Mouse (Mus musculus) lung, adult 2 months (tissue): ENCODE results near the gene Fhl2. TPM values are rescaled to one million over a fixed set of nuclear protein-coding genes. Genes with fewer than 3 reads are reported as not detected.

ENCODE experiments used
- DNase-seq: peaks from one replicate; pipeline ENCODE4 v3.0.0; 2022
- H3K4me1 ChIP-seq: fragments of 200-500 bp; 2 replicates; pipeline ENCODE4 v1.6.1; 2011; ENCODE audit warnings: low read length; ENCODE audit not compliant: control insufficient read depth, insufficient read depth
- H3K4me3 ChIP-seq: fragments of 200-500 bp; replicated peaks from 2 replicates; pipeline ENCODE3; 2011; ENCODE audit warnings: low read depth, mild to moderate bottlenecking, control low read depth, low read length; ENCODE audit errors: extremely low read depth
- CTCF ChIP-seq: fragments of 200-500 bp; IDR thresholded peaks from 2 replicates; pipeline ENCODE4 v1.5.1; 2011; ENCODE audit warnings: mild to moderate bottlenecking, low read length, control low read depth; ENCODE audit not compliant: insufficient read depth
- POLR2A ChIP-seq: fragments of 200-500 bp; IDR thresholded peaks from 2 replicates; pipeline ENCODE4 v1.6.1; 2011; ENCODE audit warnings: low read depth, mild to moderate bottlenecking, control low read depth, low read length, borderline replicate concordance; ENCODE audit errors: extremely low read depth
- WGBS: fragments of 180-500 bp; shearing (Covaris S2); methylation state at CpG from one replicate; pipeline ENCODE4 v1.1.7; 2018; 5-methylcytosine and 5-hydroxymethylcytosine counted together
- polyA plus RNA-seq: library from polyadenylated mRNA; depleted of rRNA; stranded (reverse); fragments of >200 nt; gene quantifications from 2 replicates; pipeline ENCODE4 v1.2.3, GENCODE M21; 2012; rRNA removed

Gene Fhl2
- polyA plus RNA-seq, 1 experiment: 13.9 TPM

GRCm38 (mm10) chr1:43091306-43092055 is 105.3 kb downstream of the Fhl2 start:
- no peak for TF ChIP-seq CTCF
- TF ChIP-seq POLR2A: no peak
- DNase-seq: no peak
- 24% methylated on average over 13 of the region's 13 CpGs for WGBS
- H3K4me3 ChIP-seq: peak overlapping the region; percentile 87
- peaks cover 6% of the 10 kb centered on the region for H3K4me1 ChIP-seq

DNA sequence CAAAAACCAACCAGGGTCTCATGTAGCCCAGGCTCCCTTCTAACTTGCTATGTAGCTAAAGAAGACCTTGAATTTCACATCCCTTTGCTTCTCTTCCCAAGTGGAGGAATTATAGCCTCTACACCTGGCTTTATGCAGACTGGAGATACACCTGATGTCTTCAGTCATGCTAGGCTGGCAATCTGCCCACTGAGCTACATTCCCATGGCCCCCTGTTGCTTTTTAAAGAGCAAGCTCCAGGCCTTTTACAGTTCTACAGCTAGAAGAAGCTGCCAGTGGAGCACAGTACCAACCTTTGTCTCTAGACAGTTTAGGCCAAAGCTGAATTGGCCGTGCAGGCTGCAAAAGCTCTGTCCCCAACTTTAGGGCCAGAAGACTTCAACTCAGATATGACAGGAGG is 106.4 kb downstream of the Fhl2 start:
- DNase-seq: no peak
- 86% methylated on average over 1 of the region's 1 CpGs for WGBS
- H3K4me1 ChIP-seq: peaks cover 6% of the 10 kb centered on the region
- no peak overlapping the region for H3K4me3 ChIP-seq
- TF ChIP-seq CTCF (no peak), POLR2A (no peak)

DNA sequence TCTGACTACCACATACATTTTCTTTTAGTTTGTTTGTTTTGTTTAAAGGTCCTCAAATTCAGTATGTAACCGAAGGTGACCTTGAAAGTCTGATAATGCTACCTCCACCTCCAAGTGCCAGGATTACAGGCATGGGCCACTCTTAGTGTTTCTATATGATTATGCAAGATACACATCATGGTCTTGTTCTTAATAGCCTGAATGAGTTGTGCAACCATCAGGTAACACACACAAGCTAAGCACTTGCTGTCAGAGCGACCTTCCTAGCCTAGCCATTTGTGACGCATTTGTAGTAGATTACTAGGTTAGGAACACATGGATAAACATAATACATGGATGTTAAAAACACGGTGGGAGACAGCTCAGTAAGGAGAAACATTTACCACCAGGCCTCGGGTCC is 113.8 kb downstream of the Fhl2 start:
- Histone ChIP-seq H3K4me3 (no peak overlapping the region), H3K4me1 (peaks cover 2% of the 10 kb centered on the region; the same call in 1 of the 2 replicates)
- WGBS: 75% methylated on average over 5 of the region's 5 CpGs
- TF ChIP-seq POLR2A: no peak
- no peak for TF ChIP-seq CTCF
- no peak for DNase-seq

GRCm38 (mm10) chr1:43078124-43078523 is 118.7 kb downstream of the Fhl2 start:
- Histone ChIP-seq H3K4me3 (no peak overlapping the region), H3K4me1 (peaks cover 4% of the 10 kb centered on the region; the same call in 1 of the 2 replicates)
- TF ChIP-seq CTCF (no peak), POLR2A (no peak)
- no peak for DNase-seq
- 38% methylated on average over 2 of the region's 2 CpGs for WGBS

GRCm38 (mm10) chr1:43074791-43075190 is 122.0 kb downstream of the Fhl2 start:
- Histone ChIP-seq H3K4me1 (peaks cover 4% of the 10 kb centered on the region; the same call in 1 of the 2 replicates), H3K4me3 (no peak overlapping the region)
- TF ChIP-seq CTCF: no peak
- TF ChIP-seq POLR2A: no peak
- 90% methylated on average over 2 of the region's 2 CpGs for WGBS
- DNase-seq: no peak

Other genes with a start within 250 kb of the Fhl2 start
- gene Gpr45, start 244.1 kb downstream of the Fhl2 start, polyA plus RNA-seq: 0.31 and 0.53 TPM in 2 replicates
- 28.5 and 30.6 TPM in 2 replicates for gene Tgfbrap1, start 98.3 kb downstream of the Fhl2 start, polyA plus RNA-seq
- 4.3 and 6.6 TPM in 2 replicates for gene AI597479, start 98.3 kb downstream of the Fhl2 start, polyA plus RNA-seq
- 39.1 and 43.4 TPM in 2 replicates for gene Nck2, start 247.6 kb upstream of the Fhl2 start, polyA plus RNA-seq